Mouse (Mus musculus) cerebellum, adult 11 months (tissue): ENCODE measurements around the gene Apoc1.
"Not testable (repeated sequence)": the region's sequence is repeated elsewhere in the genome, so short reads cannot be mapped to it uniquely, and the experiment has no call there.

ENCODE experiments used
- DNase-seq: peaks from one replicate; pipeline ENCODE4 v3.0.0; 2022

Apoc1 gene

GRCm38 (mm10) chr7:19704475-19704874 lies 12.0 kb upstream of the Apoc1 start:
- DNase-seq, result no peak

GRCm38 (mm10) chr7:19702859-19703555 lies 10.5 kb upstream of the Apoc1 start:
- no peak for DNase-seq

- DNase-seq, result no peak
Observed at GRCm38 (mm10) chr7:19701069-19701761, 8.8 kb upstream of the Apoc1 start.

DNA sequence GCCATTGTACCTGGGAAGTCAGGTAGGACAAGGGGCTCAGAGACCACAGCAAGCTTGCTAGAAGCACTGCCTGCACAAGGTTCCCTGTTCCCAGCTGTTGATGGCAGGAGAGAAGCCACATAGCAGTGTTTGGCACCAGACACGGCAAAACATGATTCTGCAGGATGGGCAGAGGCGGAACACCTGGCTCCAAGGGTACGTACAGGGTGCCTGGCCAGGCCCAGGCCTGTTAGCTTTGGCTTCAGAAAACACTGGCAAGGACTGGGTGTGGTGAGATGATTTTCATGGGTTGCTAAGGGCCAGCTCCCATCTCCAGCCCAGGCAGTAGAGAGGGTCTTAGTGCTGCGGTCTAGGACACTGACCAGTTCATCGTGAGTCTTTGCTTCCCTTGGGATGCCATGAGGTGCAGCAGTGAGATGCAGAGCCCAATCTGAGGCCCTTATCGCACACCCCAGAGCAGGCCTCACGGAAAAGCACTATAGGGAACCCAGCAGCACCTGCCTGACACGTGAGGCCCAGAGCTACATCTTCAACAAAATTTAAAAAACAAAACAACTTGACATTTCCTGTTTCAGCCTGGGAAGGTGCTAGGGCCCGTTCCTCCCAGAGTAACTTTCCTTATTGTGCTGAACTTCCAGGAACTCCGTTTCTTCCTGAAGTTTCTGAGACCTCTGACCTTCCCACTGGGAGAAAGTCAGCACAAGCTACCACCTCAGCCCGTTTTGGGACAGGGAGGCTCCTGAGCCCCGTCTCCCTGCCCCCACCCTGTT lies 8.0 kb upstream of the Apoc1 start:
- DNase-seq, result no peak

DNA sequence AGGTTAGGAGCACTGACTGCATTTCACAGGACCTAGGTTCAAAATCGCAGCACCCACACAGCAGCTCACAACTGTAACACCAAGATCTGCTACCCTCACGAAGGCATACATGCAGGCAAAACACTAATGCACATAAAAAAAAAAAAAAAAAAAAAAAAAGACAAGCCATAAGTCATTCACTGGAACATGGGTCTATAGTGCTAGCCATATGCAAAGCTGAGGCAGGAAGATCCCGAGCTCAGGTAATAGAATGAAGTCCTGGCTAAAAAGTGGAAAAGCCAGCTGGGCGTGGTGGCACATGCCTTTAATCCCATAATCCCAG lies 7.3 kb upstream of the Apoc1 start:
- no peak for DNase-seq

GRCm38 (mm10) chr7:19698907-19699826 lies 6.7 kb upstream of the Apoc1 start, which contains the start of gene Apoe:
Apoe (minus strand) TSS chr7:19699188.
- no peak for DNase-seq

- no peak for DNase-seq
Observed at GRCm38 (mm10) chr7:19697949-19698906, 5.8 kb upstream of the Apoc1 start.

DNA sequence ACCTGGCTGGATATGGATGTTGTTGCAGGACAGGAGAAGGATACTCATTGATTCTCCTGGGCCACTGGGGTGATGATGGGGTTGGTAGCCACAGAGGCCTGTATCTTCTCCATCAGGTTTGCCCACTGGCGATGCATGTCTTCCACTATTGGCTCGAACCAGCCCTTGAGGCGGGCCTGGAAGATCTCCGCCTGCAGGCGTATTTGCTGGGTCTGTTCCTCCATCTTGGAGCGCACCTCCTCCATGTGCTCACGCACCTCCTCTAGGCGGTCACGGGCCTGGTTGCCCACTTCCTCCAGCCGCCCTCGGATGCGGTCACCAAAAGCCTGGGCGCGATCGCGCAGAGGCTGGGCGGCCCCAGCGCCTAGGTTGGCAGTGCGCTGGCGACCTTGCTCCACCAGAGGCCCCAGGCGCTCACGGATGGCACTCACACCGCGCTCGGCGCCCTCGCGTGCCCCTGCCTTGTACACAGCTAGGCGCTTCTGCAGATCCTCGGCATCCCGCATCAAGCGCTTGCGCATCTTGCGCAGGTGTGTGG lies 3.9 kb upstream of the Apoc1 start:
- DNase-seq, result no peak

- no peak for DNase-seq
Observed at GRCm38 (mm10) chr7:19695881-19696280, 3.4 kb upstream of the Apoc1 start.

GRCm38 (mm10) chr7:19695213-19695594 lies 2.7 kb upstream of the Apoc1 start:
- DNase-seq, result no peak

DNA sequence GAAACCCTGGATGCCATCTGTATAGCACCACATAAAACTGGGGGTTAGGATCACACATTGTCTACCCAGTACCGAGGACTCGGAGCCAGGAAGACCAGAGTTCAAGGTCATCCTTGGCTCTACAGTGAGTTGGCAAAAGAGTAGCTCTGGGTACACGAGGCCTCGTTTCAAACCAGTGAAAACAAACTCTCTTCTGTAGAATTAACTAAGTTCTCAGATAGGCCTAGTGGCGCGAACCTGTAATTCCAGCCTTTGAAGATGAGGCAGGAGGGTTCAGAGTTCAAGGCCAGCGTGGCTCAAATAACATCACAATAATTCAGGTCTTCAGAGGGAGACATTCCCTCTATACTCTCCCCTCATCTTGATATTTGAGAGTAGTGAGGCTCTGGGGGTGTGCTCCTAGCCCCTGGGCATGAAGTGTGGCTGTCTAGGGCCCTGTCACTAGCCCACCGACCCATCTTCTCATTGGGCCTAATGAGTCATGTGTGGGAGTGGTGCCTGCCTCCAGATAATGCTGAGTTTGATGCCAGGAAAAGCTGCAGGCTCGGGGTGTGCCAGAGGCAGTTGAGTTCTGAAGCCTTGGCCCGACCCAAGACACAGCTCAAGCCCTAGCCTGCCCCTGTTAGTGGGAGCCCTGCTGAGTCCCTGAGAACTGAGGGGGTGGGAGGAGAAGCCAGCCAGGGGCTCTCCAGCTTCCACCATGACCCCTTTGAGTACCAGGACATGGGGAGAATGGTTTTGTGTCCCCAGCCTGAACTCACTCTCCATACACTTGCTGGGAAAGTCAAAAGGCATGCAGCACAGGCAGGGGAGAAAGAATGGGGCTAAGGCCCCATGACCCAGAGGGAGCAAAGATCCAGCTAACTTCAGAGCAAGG lies 2.1 kb upstream of the Apoc1 start:
- DNase-seq, result no peak

DNA sequence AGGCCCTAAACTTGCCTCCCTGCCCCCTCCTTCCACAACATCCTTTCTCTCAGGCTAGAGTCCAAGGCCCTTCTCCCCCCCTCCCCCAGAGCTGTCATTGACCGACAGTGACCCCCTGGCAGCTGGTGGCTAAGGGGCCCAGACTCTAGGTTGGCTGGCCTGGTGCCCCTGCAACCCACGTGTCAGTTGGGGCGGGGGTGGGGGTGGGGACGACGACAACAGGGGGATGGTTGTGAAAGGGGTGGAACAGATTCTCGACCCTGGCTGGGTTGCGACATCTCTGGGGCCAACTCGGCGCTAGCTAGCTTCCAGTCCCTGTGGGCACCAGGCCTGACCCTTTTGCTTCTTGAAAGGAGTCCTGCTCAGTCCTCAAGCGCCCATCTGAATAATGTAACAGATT lies 961 bp upstream of the Apoc1 start:
- no peak for DNase-seq

- DNase-seq, result no peak
Observed at GRCm38 (mm10) chr7:19691434-19691833, 1.0 kb downstream of the Apoc1 start.

GRCm38 (mm10) chr7:19690845-19691244 lies 1.6 kb downstream of the Apoc1 start:
- no peak for DNase-seq

GRCm38 (mm10) chr7:19688611-19689010 lies 3.8 kb downstream of the Apoc1 start:
- DNase-seq, result no peak

DNA sequence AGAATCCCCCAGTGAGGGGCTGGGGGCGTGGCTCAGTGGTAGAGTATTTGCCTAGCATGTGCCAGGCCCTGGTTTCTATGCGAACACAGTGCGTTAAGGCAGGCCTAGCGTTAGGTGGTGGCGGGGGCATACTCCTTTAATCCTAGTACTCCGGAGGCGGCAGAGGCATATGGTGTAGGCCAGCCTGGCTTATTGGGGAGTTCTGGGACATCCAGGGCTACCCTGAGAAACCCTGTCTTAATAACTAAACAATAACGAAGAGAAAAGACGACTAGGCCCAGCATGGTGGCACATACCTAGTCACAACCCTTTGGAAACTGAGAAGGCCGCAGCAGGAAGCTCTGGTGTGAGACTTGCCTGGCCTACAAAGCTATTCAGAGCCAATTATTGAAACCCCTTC lies 4.4 kb downstream of the Apoc1 start:
- DNase-seq, result no peak

DNA sequence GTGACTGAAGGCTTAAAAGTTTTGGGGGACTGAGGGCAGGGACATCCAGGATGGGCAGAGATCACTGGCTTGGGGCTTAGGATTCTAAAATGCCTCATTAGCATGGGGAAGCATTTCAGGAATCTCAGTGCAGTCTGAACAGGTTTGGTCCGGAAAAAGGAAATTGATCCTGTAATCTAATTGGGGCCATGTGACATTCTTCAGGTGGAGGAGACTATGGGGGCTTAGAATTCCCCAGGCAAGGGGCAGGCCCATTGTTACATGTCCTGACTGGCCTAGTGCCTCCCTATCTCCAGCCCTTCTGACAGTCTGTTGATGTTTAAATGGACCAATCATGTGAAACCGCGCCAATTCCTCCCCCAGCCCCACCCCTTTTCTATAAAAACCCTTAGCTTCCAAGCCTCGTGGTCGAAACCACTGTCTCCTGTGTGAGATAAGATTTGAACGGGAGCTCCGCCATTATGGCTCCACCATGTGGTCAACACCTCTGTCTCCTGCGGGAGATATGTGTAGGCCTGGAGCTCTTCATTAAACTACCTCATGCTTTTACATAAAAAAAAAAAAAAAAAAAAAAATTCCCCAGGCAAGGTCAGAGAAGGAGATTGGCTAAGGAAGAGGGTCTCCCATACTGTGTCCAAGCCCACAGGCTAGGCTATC lies 5.4 kb downstream of the Apoc1 start:
- DNase-seq, result not testable (repeated sequence)

DNA sequence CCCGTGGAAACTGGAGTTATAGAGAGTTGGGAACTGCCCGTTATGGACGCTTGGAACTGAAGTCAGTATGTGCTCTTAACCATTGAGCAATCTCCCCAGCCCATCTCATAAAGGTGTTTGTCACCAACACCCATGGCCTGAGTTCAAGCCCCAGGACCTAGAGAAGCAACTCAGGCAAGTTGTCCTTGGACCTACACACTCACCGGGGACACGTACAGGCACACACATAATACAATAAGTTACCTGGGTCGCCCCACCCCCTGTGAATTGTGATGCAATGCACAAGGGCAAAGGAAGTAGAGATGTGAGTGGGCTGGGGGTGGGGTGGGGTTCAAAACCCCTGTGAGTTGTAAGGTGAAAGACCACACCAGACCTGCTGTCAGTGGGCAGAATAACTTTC lies 5.9 kb downstream of the Apoc1 start:
- no peak for DNase-seq

GRCm38 (mm10) chr7:19685374-19685773 lies 7.1 kb downstream of the Apoc1 start:
- DNase-seq, result no peak

DNA sequence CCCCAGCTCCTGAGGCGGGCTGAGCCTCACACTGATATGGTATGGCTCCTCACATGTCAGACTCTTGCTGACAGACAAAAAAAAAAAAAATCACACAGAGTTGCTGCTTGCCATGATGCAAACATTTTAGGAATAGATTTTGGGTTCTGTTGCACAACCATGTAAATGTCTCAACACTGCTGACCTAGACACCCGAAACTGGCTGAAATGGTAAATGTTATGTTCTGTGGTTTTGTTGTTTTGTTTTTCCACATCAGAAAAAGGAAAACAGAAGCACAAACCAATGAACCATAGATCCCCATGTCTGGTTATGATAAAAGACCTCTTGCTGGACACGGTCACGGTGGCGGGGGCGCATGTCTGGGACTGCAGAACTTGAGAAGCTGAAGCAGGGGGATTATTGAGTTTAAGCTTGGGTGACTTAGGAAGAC lies 8.7 kb downstream of the Apoc1 start:
- no peak for DNase-seq
